Mouse (Mus musculus): Measurements from ENCODE around the gene Me3.

Gene Me3

DNA sequence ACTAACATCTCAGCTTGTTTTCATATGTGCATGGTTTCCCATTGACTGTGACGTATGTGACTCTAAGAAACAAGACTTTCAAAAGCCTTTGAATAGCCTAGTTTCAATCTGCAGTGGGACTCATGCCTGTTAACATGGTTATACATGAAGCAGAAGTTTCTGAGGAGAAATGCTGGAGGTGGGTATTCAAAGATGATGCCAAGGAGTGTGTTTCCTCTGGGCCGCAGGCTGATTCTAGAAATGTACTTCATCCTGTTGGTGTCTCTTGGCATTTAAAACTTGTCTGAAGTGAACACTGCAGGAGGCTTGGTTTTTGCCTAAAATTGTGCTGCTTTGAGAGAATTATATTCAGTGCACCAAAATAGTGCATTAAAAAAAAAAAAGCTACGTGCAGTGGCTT lies 34.2 kb downstream of the Me3 start:
- in situ Hi-C loops (cut with MseI, MboI): loop anchor here in 1 of 2 experiments (5.0 kb wide), 1 partner anchor 51 kb away; no protein-coding TSS in a partner anchor

DNA sequence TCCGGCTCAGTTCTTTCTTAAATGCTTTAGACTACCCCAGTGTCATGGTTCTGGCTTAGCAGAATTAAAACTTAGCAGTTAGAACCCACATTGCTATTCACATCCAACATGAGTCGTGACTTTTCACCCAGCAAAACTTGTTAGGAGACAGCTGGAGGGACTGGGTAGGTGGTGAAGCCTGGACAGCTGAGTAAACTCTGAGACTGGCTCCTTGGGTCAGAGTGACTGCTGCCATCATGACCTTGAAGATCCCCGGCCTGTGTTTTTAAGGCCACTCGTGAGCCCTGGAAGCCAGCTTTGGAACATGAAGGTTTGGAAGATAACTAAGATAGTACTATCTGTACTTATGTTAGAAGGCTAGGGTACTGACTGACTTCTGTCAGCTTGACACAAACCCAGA lies 35.4 kb downstream of the Me3 start:
- in situ Hi-C loops (cut with MseI, MboI): loop anchor here in 1 of 2 experiments (5.0 kb wide), 1 partner anchor 50 kb away; no protein-coding TSS in a partner anchor

DNA sequence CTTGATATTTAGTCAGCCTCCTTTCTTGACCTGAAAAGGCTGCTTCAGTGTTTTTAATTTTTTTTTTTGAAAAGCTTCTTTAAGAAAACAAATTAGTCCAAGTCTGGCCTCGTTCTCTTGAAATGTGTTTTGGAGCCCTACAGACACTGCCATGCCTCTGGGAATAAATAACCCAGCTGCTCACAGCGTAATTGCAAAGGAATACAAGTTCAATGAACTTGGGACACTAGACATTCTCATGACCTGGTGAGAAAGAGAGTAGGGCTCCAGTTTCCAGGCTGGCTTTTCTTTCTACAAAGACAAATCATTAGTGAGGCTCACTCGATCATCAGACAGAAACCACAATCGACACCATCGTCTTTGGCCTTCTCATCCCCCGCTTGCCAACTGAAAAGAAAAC lies 37.3 kb downstream of the Me3 start:
- in situ Hi-C loops (cut with MseI, MboI): loop anchor here in 1 of 2 experiments (5.0 kb wide), 1 partner anchor 48 kb away; no protein-coding TSS in a partner anchor

DNA sequence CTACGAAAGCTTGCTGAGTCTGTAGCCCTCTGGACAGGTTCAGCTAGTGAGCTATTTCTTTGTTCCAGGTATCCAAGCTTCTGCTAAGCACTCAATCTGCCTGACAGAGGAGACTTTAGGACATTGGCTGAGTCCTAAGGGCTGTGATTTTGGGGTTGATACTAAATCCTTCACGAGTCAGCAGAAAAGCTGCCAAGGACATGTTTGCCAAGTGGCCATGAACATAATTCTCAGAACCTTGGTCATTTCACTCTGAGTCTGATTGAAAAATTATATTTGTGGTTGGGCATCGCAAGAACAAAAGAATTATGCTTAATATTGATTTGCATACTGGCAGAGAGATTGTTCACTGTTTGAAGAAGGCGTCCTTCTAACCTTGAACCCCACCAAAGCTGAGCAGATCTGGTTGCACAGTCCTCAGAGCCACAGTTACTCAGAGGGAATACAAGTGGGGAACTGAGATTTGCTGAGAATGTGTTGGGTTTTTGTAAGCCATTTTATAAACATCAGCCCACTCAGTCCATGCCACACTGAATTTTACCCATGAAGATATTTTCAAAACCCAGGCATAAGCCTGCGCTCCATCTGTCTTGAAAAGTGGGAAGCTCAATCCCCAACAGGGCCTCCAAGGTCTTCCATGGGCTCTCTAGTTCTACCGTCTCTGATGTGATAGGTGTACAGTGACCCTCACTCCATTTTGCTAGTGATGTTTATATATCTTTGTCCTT lies 39.1 kb downstream of the Me3 start:
- in situ Hi-C loops (cut with MseI, MboI): no loop called here

DNA sequence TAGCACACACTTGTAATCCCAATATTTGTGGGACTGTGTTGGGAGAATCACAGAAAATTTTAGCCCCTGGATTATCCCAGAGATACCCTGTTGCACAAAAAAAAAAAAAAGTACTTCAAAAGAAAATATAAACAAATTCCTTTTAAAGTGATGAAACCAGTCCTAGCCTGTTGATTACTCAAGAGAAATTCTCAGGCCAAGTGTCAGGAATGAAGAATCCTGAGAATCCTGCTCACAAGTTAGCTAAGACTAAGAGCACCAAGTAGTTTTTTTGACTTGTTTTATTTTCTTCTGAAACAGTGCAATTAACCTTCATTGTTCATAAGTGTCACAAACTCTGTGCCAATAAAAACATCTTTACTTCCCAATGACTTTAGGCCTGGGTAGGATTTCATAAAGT lies 44.0 kb downstream of the Me3 start:
- in situ Hi-C loops (cut with MseI, MboI): loop anchor here in 1 of 2 experiments (25.0 kb wide), 1 partner anchor 164 kb away; no protein-coding TSS in a partner anchor

DNA sequence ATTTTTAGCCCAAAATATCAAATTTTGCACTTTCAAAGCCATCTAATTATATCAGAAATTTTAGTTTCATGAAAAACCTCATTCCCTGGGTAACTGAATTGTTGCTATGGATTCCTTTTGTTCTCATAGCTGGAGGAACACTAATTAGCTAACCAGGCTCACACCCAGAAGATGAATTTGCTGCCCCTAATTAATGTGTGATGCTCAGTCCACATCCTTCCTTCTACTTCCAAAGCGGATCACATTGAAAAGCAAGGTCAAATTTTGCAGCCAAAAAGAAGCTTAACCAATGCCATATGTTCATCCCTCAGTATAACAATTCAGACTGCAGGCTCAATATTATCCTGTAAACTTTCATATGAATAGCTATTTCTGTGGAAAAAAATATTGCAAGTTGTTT lies 45.7 kb downstream of the Me3 start:
- in situ Hi-C loops (cut with MseI, MboI): loop anchor here in 1 of 2 experiments (25.0 kb wide), 1 partner anchor 166 kb away; no protein-coding TSS in a partner anchor

DNA sequence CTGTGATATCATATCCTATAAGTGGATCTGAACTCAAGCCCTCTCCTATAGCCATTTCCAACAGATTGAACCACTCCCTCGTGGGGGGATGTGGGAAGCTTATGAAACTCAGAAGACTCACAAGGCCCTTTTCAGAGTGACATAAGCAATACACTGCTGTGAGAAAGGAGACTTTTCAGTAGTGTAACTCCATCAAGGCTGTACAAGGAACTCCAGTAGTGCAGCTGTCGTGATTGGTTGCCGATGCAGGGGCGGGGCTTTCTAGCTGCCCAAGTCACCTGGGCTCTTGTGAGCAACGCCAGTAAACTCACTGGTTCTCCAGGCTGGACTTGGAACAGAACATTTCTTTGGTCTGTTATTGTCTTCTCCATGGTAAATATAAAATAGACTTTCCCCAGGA lies 46.5 kb downstream of the Me3 start:
- in situ Hi-C loops (cut with MseI, MboI): loop anchor here in 1 of 2 experiments (25.0 kb wide), 1 partner anchor 166 kb away; no protein-coding TSS in a partner anchor

DNA sequence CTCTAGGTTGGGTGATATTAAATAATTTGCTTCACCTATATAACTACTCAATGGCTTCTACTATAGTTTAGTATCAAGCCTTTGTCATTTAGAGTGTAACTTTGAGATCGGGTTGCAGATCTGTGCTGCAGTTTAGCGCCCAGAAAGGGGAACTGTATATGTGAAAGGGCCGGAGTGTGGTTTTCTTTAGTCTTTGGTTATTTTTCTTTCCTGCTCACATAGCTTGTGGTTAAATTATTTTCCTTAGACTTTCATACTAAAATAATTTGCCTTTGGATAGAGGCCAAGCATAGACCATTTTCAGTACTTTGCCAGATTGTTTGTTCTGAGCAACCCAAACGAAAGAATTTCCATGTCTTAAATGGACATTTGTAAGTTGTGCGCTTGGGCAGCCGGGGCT lies 46.9 kb downstream of the Me3 start:
- in situ Hi-C loops (cut with MseI, MboI): loop anchor here in 1 of 2 experiments (25.0 kb wide), 1 partner anchor 167 kb away; no protein-coding TSS in a partner anchor

DNA sequence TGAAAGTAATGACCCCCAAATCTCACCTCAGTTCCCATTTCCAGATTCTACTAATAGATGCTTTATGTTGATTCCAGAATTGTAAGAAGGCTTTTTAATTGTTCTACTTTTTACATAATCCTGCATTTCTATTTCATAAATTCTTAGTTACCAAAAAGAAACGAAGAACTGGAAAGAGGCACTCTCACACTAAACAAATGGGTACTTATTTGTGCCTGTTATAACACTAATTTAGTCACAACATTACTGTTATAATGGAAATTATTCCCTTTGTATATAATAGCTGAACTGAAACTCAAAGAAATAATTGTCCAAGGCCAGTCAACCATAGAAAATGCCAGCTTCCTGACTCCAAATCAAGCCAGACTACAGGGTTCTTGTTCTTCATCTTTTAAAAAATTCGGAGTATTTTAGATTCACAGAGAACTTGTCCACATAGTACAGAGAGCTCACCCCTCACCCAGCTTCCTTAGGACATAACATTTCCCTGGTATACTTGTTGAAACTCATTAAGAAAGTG lies 47.5 kb downstream of the Me3 start:
- in situ Hi-C loops (cut with MseI, MboI): loop anchor here in 1 of 2 experiments (25.0 kb wide), 1 partner anchor 167 kb away; no protein-coding TSS in a partner anchor

DNA sequence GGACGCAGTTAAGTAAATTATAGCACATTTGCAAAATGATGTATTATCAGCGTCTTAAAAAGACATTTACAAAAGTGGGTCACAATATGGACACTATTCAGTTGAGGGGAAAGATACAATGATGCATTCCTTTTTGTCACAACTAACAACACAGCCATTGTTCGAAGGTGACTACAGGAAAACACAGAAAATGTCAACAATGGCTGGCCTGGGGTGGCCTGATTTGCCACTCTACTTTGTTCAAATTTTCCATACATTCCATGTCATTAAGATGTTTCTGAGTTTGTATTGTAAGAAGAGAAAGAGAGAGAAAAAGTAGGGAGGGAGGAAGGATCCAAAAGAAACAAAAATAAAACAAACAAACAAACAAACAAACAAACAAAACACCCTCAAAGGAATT lies 48.7 kb downstream of the Me3 start:
- in situ Hi-C loops (cut with MseI, MboI): loop anchor here in 1 of 2 experiments (25.0 kb wide), 1 partner anchor 169 kb away; no protein-coding TSS in a partner anchor

DNA sequence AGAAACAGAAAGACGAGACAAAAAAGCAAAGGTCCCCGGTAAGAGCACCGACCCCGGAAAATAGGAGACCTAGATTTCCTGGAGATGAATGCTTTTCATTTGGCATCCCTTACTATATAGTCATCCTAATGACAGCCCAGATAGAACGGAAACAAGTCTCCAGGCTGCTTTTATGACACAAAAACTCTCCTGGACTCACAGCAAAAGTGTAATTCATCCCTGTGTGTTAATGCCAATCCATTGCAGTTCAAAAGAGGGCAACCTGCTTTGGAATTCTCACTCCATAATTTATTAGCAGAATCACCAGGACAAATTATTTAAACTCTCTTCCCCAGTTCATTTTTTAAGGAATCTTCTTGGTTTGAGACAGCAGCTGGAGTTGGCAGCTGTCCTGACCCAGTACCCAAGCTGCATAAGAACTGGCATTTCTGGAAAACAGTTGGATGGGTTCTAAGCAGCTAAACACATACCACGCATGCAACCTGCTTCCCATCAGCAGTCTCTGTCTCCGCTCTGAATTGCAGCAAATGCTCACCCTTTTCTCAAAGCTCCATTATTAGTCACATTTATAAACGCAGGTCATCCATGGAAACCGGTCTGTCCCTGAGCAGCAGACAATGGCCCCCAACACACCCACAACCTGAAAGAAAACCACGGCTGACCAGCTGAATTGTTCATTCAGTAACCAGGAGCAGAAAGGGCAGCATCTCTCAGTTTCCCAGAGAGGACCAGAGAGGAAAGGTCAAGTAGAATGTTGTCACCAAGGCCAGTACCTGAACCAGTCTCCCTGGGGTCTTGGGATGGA lies 49.7 kb downstream of the Me3 start:
- in situ Hi-C loops (cut with MseI, MboI): loop anchor here in 1 of 2 experiments (25.0 kb wide), 1 partner anchor 170 kb away; no protein-coding TSS in a partner anchor

DNA sequence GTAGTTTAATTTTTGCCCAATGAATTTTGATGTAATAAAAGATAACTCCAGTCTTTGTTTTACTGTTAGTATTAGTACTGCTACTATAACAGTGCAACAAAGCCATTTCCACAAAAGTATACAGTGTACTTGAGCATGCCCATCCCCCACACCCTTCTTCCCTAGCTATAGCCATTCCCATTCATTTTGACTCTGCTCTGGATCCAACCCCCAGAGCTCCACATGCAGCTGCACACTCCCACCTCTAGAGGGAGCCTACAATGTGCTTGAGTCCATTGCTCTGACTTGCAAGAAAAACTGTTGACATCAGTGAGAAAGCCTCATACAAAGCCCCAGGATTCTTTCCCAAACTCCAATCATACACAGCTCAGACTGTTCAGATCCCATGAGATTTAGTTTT lies 66.0 kb downstream of the Me3 start:
- in situ Hi-C loops (cut with MseI, MboI): loop anchor here in 1 of 2 experiments (25.0 kb wide), 1 partner anchor 186 kb away; no protein-coding TSS in a partner anchor

DNA sequence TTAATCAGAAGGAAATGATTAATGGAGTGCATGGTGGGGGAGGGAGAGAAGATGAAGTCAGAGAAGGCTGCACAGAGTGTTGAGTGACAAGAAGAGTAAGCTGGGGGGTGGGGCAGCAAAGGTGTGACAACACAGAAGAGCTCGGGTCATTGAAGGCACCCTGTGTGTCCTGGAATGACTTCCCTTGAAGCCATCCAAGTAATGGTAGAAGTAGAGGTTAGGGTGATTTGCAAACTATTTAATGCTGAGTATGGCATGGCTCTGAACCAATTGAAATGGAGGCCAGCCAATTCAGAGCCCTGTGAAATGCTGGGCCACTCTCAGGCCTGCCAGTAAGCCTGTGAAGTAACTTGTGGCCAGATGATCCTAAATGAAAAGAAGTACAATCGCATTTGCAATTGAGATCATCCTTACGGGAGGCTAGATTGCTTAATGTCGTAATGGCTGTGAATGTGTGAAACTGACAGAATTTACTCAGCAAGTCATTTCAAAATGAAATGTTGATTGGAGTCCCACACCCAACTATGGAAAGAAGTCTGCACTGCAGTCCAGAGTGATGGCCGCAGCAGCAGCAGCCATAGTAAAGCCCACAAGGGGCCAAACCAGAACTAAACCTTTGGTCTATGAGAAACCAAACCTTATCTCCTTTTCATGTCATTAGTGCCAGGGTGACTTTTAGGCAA lies 67.6 kb downstream of the Me3 start:
- in situ Hi-C loops (cut with MseI, MboI): loop anchor here (10.0 to 25.0 kb wide), 2 partner anchors 145 to 188 kb away; no protein-coding TSS in a partner anchor

DNA sequence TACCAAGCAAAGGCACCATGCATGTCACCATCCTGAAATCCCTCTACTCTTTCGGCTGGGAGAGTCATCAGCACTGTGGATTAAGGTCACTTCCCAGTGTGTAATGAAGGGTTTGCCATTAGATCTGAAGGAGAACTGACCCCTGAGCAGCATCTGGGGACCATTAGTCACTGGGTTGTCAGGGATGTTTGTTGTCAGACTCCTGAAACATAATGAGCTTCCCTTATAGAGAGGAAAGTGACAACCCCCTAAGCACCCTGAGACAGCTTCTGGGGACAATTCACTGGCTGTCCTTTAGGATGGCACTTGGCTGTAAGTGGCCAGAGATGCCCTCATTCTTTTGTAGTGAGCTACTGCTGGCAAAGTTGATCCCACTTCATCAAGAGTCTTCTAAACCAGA lies 68.3 kb downstream of the Me3 start:
- in situ Hi-C loops (cut with MseI, MboI): loop anchor here (10.0 kb wide), 1 partner anchor 144 kb away; no protein-coding TSS in a partner anchor

DNA sequence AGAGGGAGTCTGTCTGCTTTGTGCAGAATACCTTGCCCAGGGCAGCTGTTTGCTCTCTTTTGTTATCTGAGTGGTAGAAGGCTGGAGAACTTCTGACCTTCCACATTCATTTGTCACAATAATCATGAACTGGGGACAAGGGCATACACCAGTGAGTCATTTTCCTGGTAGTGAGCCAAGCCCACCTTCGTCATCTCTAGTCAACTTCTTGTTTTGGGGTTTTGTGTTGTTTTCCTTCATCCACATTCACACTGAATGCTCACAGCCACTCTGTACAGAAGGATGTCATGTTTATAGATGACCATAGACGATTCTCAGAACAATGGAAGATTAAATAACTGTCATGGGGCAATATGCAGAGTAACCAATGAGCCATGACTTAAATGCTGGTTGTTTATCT lies 78.6 kb downstream of the Me3 start:
- in situ Hi-C loops (cut with MseI, MboI): no loop called here

DNA sequence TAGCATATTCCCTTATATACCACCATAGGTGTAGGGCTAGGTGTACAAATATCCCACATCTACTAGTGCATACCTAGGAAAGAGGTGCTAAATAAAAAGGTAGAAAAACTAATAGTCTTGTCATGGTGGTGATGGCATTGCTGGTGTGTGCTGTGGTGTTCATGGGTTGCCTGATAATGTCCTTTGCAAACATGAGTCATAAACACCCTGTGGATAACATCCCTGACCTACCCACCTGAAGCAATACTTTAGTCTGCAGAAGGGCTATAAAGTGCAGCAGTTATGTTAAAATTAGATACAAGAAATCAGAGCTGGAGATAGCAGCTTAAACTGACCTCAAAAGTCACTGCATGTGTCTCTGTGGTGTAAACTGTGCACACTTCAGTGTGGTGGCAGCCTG lies 80.9 kb downstream of the Me3 start:
- in situ Hi-C loops (cut with MseI, MboI): no loop called here

DNA sequence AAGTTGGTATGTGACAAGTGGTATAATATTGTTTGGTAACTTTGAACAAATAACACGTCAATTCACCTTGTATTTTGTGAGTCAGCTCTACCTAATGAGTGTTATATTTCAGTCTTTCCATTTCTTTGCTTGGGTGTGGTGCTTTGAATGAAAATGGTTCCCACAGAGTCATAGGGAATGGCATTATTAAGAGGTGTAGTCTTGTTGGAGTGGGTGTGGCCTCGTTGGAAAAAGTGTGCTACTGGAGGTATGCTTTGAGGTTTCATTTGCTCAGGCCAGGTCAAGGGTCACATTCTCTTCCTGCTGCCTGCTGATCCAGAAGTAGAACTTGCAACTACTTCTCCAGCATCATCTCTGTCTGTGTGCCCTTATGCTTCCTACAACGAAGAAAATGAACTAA lies 84.0 kb downstream of the Me3 start:
- in situ Hi-C loops (cut with MseI, MboI): loop anchor here in 1 of 2 experiments (5.0 kb wide), 1 partner anchor 49 kb away; no protein-coding TSS in a partner anchor

DNA sequence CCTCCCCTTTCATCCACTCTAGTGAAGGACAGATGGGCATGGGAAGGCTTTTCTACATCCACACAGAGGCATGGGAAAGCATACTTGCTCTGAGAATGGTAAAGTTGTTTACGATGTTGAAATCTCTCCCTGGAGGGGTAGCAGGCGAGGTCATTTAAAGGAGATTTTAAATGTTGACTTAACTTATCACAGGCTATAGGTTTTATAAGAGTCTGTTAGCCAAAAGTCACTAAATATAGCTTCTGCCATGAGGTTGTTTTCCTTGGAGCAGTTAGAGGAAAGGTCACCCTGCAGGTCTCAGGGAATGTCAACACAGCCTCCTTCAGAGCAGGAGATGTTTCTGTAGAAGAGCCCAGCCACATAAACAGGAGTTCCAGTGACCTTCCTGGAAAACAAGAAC lies 85.3 kb downstream of the Me3 start:
- in situ Hi-C loops (cut with MseI, MboI): loop anchor here in 1 of 2 experiments (5.0 kb wide), 1 partner anchor 50 kb away; no protein-coding TSS in a partner anchor

DNA sequence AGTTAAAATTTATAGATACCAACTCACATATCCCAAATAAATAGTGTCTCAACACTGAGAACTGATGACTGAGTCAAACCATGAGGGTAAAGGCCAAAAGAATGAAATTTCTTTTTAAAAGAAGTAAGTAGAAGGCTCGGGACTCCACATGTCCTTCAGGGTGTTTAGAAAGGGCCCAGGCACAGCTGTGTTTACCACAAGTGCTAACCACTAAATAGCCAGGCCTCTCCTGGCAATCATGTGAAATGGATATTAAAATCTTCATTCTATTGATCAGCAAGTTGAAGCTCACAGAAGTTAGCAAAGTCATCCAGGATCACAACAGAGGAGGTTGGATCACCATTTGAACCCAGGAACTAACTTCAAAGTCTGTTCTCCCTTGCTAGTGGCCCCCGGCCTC lies 86.1 kb downstream of the Me3 start:
- in situ Hi-C loops (cut with MseI, MboI): loop anchor here in 1 of 2 experiments (5.0 kb wide), 1 partner anchor 51 kb away; no protein-coding TSS in a partner anchor

DNA sequence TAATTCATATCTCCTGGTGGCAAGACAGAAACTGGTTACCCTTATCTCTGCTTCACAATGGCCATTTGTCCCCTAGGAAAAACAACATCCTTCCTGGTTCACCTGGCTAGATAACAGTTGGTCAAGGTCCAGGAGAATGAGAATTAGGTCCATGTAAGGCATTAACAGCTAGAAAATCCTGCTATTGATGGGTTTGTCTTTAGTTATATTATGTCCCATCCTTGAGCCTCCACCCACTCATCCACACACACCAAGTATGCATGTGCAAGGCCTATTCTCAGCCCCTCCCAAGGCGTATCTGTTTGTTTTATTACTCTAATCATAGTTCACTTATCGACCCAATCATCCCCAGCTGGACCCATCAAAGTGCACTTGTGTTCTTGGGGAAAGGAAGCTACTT lies 88.1 kb downstream of the Me3 start:
- in situ Hi-C loops (cut with MseI, MboI): no loop called here

DNA sequence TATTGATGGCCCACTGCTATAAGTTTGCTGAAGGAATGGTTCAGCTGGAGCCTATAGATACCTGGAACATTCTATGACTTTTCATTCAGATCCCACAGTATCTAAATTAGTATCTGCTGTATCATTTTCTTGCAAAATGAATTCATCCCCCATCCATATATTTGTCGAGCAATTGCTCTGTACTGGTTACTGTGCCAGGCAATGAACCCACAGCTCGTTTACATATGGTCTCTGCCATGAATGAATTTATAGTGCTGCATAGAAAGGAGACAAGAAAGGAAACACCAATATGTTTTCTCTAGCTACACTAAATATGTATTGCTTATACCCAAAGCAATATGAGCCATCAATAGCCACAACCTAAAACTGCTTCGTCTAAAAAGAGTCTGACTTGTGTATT lies 94.5 kb downstream of the Me3 start:
- in situ Hi-C loops (cut with MseI, MboI): no loop called here

Data from mouse trophoblast stem cell (cell line).